Mouse (Mus musculus) E14TG2a.4 (cell line): Measurements from ENCODE around the gene Dync1i2.

Experiments used
- CTCF ChIP-seq: conservative IDR thresholded peaks from 2 replicates; pipeline ENCODE4 v1.5.1; 2014; ENCODE audit warnings: low read length
- NANOG ChIP-seq: IDR thresholded peaks from 2 replicates; pipeline ENCODE4 v1.6.1; 2014; ENCODE audit warnings: borderline replicate concordance, low read length, mixed read lengths
- POU5F1 ChIP-seq: IDR thresholded peaks from 2 replicates; pipeline ENCODE4 v1.6.1; 2014; ENCODE audit warnings: low read length, borderline replicate concordance

GRCm38 (mm10) chr2:71201886-71202285 lies 9.6 kb upstream of the Dync1i2 start:
- no peak for TF ChIP-seq CTCF
- no peak for TF ChIP-seq NANOG
- no peak for TF ChIP-seq POU5F1
